Mouse (Mus musculus) lung, postnatal 10 days (tissue): ENCODE measurements around the gene Pip5k1c.

Experiments
- DNase-seq: peaks from one replicate; pipeline ENCODE4 v3.0.0; 2021

The Pip5k1c gene

GRCm38 (mm10) chr10:81284719-81285118 is 8.0 kb upstream of the Pip5k1c start:
- peak; percentile 81 for DNase-seq

- DNase-seq: peak; percentile 96
Measured at GRCm38 (mm10) chr10:81285694-81286450, 6.9 kb upstream of the Pip5k1c start.

GRCm38 (mm10) chr10:81286586-81286985 is 6.2 kb upstream of the Pip5k1c start:
- peak; percentile 53 for DNase-seq

GRCm38 (mm10) chr10:81287513-81288157 is 5.1 kb upstream of the Pip5k1c start:
- DNase-seq: peak; percentile 84

- DNase-seq: peak; percentile 65
Measured at GRCm38 (mm10) chr10:81288601-81289000, 4.2 kb upstream of the Pip5k1c start.

GRCm38 (mm10) chr10:81289278-81289677 is 3.5 kb upstream of the Pip5k1c start:
- DNase-seq: peak; percentile 81

GRCm38 (mm10) chr10:81289811-81290210 is 3.0 kb upstream of the Pip5k1c start:
- DNase-seq: no peak

GRCm38 (mm10) chr10:81290698-81291460 is 1.9 kb upstream of the Pip5k1c start:
- peak; percentile 61 for DNase-seq

- DNase-seq: no peak
Measured at GRCm38 (mm10) chr10:81291511-81292104, 1.2 kb upstream of the Pip5k1c start, which contains the start of gene Tjp3. Tjp3 (minus strand) TSS chr10:81291581.

GRCm38 (mm10) chr10:81293334-81294030 is 719 bp downstream of the Pip5k1c start:
- no peak for DNase-seq

- no peak for DNase-seq
Measured at GRCm38 (mm10) chr10:81294442-81294841, 1.7 kb downstream of the Pip5k1c start.

- no peak for DNase-seq
Measured at GRCm38 (mm10) chr10:81295185-81295584, 2.4 kb downstream of the Pip5k1c start.

GRCm38 (mm10) chr10:81297246-81297645 is 4.5 kb downstream of the Pip5k1c start:
- no peak for DNase-seq

- peak; percentile 82 for DNase-seq
Measured at GRCm38 (mm10) chr10:81297845-81298244, 5.1 kb downstream of the Pip5k1c start.

GRCm38 (mm10) chr10:81298369-81299100 is 5.8 kb downstream of the Pip5k1c start:
- no peak for DNase-seq

GRCm38 (mm10) chr10:81299585-81300351 is 7.0 kb downstream of the Pip5k1c start:
- DNase-seq: no peak

- DNase-seq: no peak
Measured at GRCm38 (mm10) chr10:81300352-81300907, 7.7 kb downstream of the Pip5k1c start.

GRCm38 (mm10) chr10:81301321-81301720 is 8.6 kb downstream of the Pip5k1c start:
- no peak for DNase-seq

GRCm38 (mm10) chr10:81302288-81302687 is 9.5 kb downstream of the Pip5k1c start:
- peak; percentile 43 for DNase-seq

GRCm38 (mm10) chr10:81302781-81303218 is 10.0 kb downstream of the Pip5k1c start:
- DNase-seq: peak; percentile 75
